Mouse (Mus musculus) inflammation-experienced regulatory T-cells, adult 6 months (primary cell): Measurements from ENCODE around the gene Elf4. TPM values are rescaled to one million over a fixed set of nuclear protein-coding genes. Genes with fewer than 3 reads are reported as not detected.

ENCODE experiments used
- ATAC-seq: one replicate; pipeline ENCODE4 v1.8.0; 2017
- polyA plus RNA-seq, 3 experiments: library from polyadenylated mRNA; unstranded; fragments of 100-300 nt; shearing (Covaris generic); gene quantifications; one replicate each; pipeline ENCODE4 v1.2.1; 2017

The Elf4 gene
- 10 to 100 TPM; 26.8 to 32.6 (median 28.2) TPM for polyA plus RNA-seq

- ATAC-seq, result peak; percentile 64
Measured at GRCm38 (mm10) chrX:48462754-48463507, at the start of gene Elf4. Gene Elf4, minus strand, starts transcription at chrX:48463132.

GRCm38 (mm10) chrX:48493763-48494162 is 30.8 kb upstream of the Elf4 start:
- ATAC-seq, result peak; percentile 73

GRCm38 (mm10) chrX:48481687-48482086 is 18.8 kb upstream of the Elf4 start:
- ATAC-seq, result no peak

DNA sequence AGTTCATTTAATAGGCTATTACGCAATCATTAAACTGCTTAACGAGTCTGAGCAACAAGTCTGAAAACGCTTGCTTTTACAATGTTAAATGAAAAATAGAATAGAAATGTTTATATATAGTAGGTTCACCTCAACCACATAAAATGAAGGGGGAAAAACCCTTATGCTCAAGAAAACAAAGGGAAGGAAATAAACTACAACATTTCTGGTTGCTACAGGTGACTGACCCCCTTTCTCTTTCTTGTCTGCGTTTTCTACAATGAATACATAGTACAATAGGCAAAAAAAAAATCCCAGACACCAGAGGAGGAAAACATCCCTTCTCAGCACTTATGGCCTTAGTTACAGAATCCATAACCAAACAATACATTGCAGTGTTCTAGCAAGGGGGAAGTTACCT is 18.2 kb upstream of the Elf4 start:
- peak; percentile 84 for ATAC-seq

DNA sequence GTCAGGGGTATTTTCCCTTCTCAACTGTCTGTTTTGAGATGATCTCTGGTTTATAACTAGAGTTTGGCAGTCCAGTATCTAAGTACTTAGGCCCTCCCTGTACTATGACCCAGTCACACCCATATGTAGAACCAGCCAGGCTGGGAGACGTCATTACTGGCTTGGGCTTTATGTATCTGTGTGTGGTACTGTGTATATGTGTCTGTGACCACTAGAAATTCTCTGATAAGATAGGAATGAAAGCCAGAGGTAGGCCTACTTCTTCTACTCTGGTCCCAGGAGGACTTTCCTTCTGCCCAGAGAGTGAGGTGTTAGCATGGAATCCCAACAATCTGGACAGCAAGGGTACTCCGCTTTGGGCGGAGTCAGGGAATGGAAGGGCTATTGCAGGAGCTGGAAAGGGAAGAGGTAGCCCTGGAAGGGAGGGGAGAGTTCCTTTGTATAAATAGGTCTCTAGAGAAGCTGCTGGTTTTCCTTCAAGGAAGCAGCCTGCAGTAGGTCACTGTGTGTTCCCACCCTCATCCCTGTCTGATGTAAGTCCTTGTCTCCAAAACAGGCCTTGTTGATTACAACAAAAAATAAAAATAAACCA is 4.5 kb upstream of the Elf4 start:
- no peak for ATAC-seq

DNA sequence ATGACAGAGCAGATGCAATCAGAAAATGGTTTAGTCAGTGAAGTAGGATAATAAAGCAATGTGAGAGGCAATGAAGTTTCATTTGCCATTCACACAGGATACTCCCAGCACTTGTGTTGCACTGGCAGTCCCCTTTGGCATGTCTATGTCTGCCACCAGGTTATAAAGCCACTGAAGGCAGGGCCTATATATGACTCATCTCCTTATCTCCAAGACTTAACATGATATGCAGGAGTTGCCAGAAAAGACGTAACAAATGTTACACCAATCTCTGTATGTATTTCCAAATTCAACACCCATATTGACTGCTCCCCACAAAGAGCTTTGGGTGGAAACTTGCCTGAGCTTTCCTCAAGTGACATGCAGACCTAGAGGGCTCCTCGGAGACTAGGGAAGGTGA is 3.2 kb upstream of the Elf4 start:
- ATAC-seq, result no peak

DNA sequence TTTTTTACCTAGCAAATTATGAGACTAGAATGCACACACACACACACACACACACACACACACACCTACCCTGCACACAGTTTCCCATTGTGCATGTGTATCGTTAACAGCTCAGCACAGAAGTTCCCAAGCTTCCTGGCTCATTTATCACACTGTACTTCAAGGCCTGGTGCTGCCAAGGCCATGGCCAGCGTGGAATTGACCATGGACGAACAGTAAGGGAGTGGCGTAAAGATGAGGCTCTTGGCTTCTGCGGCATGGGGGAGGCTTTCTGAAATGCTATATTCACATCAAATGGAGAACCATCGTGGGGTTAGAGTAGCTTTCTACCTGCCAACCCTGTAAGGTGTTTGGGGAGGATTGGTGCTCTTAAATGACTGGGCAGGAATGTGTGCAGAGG is 1.5 kb upstream of the Elf4 start:
- no peak for ATAC-seq

DNA sequence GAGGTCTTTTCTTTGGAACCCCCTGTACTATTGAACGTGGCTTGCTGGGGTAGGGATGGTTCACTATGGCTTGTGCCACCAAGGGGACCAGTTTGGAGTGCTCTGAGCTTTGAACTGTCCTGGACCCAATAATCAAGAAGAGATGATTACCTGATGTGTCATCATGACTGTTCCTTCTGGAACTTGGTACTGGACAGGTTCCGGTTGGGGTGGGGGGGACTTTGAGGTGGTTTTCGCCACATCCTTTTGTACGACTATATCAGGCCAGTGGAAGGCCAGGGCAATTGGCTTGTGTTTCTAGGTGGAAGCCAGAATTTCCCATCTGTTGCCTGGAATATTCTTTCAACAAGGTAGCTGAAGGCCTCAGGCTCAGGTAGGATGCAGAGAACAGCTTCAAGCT is 704 bp upstream of the Elf4 start:
- ATAC-seq, result no peak

GRCm38 (mm10) chrX:48462297-48462696 is 635 bp downstream of the Elf4 start:
- ATAC-seq, result no peak

DNA sequence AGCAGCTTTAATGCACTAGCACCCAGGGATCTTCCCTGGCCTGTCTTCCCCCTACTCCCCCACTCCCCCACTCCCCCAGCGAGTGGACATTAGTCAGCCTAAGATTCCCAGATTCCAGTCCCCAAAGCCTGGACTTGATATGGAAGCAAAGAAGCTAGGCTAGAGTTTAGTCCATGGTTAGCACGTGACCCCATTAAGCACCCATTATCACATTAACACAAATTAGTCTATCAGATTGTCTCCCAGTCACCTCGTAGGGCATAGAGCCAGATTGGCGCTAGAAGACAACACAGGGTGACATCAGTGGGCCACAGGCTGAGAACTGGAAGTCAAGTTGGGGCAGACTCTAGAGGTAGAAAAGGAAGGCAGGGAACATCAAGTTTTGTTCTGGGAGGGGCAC is 1.9 kb downstream of the Elf4 start:
- ATAC-seq, result no peak

GRCm38 (mm10) chrX:48460496-48460895 is 2.4 kb downstream of the Elf4 start:
- ATAC-seq, result no peak

DNA sequence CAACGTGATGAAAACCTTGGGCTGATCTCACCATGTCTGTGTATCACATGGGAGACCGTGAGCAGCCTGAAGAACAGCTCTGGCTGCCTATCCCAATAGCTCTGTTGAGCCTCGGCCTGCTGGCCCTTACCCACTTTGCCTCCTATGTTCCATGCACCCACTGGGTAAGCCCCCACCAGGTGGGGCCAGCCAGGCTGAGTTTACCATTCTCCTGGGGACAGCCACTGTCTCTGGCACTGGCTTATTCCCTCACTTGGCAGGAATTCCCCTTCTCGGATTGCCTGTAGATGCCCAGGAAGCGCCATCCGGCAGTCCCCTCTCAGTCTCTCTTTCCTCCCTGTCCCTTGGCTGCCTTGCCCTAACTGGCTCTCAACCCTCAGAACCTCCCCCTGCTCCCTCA is 6.0 kb downstream of the Elf4 start:
- ATAC-seq, result no peak

- no peak for ATAC-seq
Measured at GRCm38 (mm10) chrX:48455018-48455417, 7.9 kb downstream of the Elf4 start.

DNA sequence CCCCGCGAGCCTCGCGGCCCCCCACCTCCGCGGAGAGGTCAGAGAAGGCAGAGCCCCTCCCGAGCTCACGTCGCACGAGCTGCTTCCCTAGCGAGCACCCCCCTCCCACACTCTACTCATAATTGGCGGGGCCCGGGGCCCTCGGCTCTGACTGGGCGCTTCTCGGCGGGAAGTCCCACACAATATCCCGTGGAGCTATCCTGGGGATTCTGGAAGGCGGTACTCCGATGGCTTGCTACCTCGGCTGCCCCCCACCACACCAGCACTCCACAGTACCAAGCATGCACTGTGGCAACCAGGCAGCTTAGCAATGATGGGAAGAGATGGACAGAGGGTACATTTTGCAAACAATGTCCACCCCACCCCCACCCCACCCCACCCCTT is 8.4 kb downstream of the Elf4 start:
- ATAC-seq, result peak; percentile 51

- ATAC-seq, result peak; percentile 88
Measured at GRCm38 (mm10) chrX:48453736-48454494, 9.0 kb downstream of the Elf4 start.

DNA sequence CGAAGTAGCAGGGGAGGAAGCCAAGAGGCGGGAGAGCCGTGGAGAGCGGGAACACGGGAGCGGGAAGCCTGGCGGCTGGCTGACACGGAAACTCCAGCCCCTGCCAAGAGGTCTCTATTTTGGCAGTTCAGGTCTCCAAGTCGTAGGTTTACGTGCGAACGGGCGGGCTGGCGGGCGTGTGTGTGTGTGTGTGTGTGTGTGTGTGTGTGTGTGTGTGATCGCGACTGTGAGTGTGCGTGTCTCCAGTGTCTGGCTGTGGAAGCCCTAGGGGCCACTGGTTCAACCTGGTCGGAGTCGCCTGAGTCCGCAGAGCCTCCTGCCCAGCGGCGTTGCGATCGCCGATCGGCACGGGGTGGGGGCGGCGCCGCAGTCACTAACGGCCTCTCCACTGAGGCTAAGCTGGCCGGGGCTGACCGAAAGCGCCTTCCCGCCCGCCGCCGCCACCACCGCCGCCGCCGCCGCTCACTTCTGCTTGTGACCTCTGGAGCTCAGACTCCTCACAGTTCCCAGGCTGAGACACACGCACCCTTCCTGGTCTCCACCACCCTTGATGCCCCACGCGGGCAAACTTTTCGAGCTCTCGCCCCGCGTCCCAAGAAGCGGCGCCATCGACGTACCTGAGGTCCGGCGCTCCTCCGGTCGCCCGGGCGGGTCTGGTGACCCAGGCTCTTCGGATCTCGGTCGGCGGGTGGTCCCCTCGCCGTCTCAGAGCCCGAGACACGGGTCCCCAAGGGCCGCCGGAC is 9.8 kb downstream of the Elf4 start:
- no peak for ATAC-seq

GRCm38 (mm10) chrX:48452231-48452890 is 10.6 kb downstream of the Elf4 start:
- no peak for ATAC-seq

GRCm38 (mm10) chrX:48449646-48450045 is 13.3 kb downstream of the Elf4 start:
- ATAC-seq, result no peak

- no peak for ATAC-seq
Measured at GRCm38 (mm10) chrX:48444677-48445076, 18.3 kb downstream of the Elf4 start.

DNA sequence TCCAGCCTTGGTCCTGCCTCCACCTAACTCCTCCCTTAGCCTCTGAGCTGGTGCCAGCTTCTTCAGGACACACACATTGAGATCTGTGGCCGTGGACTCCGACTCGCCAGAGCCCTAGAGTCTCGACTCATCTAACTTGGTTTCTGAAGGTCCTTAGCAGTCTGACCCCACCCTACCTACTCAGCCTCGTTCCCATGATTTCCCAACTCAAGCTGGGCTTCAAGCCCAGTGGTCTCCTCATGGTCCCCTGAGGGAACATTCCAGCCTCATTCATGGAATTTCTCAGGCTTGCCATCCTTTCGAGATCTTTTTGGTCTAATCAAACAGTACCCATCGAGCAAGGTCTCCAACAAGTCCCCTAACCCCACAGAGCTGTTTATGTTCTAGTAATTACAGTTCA is 21.0 kb downstream of the Elf4 start:
- ATAC-seq, result no peak

GRCm38 (mm10) chrX:48441548-48441947 is 21.4 kb downstream of the Elf4 start:
- no peak for ATAC-seq

GRCm38 (mm10) chrX:48439036-48439435 is 23.9 kb downstream of the Elf4 start:
- ATAC-seq, result peak; percentile 63
